Mouse (Mus musculus): Measurements from ENCODE around the gene Fgr. TPM values are rescaled to one million over a fixed set of nuclear protein-coding genes. Genes with fewer than 3 reads are reported as not detected.

Fgr gene
- polyA plus RNA-seq, 1 experiment from 2014 or later = 0.08 TPM

DNA sequence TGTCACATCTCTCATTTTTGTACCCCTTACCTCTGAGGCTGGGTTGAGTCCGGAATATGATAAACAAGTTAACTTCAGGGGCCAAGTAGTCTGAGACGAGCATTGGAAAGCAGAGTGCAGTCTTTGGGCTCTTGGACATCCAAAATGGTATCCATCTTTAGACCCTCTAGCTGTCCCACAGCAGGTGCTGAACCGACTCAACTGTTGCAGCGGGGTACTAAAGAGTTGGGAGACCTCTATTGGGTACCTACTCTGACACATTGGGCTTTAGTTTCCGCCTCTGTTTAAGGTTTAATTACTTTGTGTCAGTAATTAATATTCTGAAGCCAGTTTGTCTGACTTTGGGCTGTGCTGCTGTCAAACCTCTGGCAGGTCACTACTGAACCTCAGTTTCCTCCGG lies 63.9 kb downstream of the Fgr start:
- Histone ChIP-seq H3K9me3 (replicated peaks) (no peaks in the 10 kb centered on the region), H3K4me3 (0 out of 2 replicates have a peak overlapping the region, but pooled peaks have one; percentile 56), H3K27me3 (peaks cover 33% of the 10 kb centered on the region), H3K27ac (no peak overlapping the region), H3K4me1 (peaks cover 55% of the 10 kb centered on the region), H3K4me2 (replicated peaks) (peak overlapping the region; percentile 100), H3K36me3 (no peaks in the 10 kb centered on the region), H3K9ac (no peak overlapping the region)
- no peak for ATAC-seq (ENCODE audit: low FRiP score)
- 26% methylated on average over 6 of the region's 6 CpGs for WGBS

DNA sequence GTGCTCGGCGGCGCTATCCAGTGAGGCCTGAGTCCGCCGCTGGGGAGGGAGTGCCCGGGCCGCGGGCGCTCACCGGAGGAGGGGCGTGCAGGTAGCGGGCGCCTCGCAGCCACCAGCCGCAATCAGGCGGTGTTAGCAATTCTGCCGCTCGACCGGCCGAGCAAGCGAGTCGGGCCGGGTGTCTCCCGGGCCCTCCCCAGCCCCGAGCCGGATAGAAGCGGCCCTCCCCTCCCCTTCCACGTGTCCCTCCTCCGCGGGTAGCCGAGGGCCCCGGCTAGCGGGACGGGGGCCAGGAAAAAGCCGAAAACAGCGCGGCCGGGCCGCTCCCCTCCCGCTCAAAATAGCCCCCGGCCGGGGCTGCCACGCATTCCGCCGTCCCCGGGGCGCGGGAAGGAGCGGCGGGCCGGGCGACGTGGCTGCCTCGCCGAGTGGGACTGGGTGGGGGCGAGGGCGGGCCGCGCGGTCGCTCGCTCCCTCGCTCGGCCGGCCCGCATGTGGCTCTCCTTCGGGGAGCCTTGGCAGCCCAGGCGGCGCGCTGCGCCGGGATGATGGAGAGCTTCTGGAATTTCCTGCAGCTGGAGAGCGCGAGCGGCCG lies 64.7 kb downstream of the Fgr start:
- ATAC-seq (ENCODE audit: low FRiP score) = peak; percentile 29
- Histone ChIP-seq H3K27ac (peak overlapping the region; percentile 75), H3K4me1 (peaks cover 63% of the 10 kb centered on the region), H3K36me3 (no peaks in the 10 kb centered on the region), H3K4me3 (peak overlapping the region; percentile 56), H3K4me2 (replicated peaks) (peak overlapping the region; percentile 100), H3K27me3 (peaks cover 33% of the 10 kb centered on the region), H3K9me3 (replicated peaks) (no peaks in the 10 kb centered on the region), H3K9ac (peak overlapping the region; percentile 79)
- under 1% methylated on average over 74 of the region's 76 CpGs for WGBS

DNA sequence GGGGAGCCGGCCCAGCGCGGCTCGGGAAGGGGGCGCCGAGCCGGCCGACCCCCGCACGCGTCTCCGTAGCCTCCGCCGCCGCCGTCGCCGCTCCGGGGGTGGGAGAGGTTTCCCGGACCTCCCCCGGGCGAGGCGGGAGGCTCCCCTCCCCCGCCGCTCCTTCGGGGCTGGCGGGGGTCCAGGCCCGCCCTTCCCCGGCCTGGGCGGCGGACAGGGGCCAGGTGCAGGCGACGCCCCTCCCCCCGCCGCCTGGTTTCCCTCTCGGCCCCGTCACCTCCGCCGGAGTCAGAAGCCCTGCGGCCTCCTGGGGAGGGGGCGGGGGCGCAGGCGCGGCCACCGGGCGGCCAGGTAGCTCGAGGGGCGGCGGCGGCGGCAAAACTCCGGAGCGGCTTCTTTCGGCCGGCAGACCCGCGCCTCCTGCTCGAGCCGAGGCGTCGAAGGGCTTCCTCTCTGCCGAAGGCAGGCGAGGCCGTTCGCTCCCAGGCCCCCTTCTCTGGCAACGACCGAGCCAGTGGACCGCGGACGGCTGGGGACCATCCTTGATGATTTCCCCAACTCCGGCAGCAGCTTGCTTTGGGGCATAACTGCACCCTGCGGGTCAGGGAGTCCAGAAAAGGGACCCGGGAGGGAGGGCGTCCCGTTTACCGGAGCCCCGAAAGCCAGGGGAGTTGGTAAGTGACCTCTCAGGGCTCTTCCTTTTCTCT lies 65.4 kb downstream of the Fgr start:
- Histone ChIP-seq H3K9ac (peak overlapping the region; percentile 79), H3K9me3 (replicated peaks) (no peaks in the 10 kb centered on the region), H3K4me3 (peak overlapping the region; percentile 56), H3K27me3 (peaks cover 33% of the 10 kb centered on the region), H3K36me3 (no peaks in the 10 kb centered on the region), H3K27ac (peak overlapping the region; percentile 75), H3K4me2 (replicated peaks) (peak overlapping the region; percentile 100), H3K4me1 (peaks cover 70% of the 10 kb centered on the region)
- WGBS = under 1% methylated on average over 62 of the region's 77 CpGs
- no peak for ATAC-seq (ENCODE audit: low FRiP score)

DNA sequence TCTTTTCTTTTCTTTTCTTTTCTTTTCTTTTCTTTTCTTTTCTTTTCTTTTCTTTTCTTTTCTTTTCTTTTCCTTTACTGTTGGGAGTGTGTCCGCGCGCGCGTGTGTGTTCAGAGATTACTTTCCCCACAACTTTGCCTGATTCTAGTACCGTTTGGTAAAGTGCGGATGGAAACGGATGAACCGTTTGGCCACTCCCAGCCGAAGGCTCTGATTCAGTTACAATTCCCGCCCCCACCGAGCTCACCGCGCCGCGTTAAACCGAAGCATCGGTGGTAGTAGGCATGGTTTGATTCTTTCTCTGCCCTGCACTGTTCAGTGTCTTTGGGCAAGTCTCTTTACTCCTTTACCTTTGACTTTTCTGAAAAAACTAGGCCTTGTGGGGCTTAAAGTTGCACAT lies 65.9 kb downstream of the Fgr start:
- Histone ChIP-seq H3K27ac (no peak overlapping the region), H3K9me3 (replicated peaks) (no peaks in the 10 kb centered on the region), H3K9ac (peak overlapping the region; percentile 79), H3K27me3 (peaks cover 33% of the 10 kb centered on the region), H3K4me2 (replicated peaks) (peak overlapping the region; percentile 100), H3K4me1 (peaks cover 76% of the 10 kb centered on the region), H3K4me3 (peak overlapping the region; percentile 56), H3K36me3 (no peaks in the 10 kb centered on the region)
- ATAC-seq (ENCODE audit: low FRiP score) = no peak
- 9% methylated on average over 18 of the region's 18 CpGs for WGBS

DNA sequence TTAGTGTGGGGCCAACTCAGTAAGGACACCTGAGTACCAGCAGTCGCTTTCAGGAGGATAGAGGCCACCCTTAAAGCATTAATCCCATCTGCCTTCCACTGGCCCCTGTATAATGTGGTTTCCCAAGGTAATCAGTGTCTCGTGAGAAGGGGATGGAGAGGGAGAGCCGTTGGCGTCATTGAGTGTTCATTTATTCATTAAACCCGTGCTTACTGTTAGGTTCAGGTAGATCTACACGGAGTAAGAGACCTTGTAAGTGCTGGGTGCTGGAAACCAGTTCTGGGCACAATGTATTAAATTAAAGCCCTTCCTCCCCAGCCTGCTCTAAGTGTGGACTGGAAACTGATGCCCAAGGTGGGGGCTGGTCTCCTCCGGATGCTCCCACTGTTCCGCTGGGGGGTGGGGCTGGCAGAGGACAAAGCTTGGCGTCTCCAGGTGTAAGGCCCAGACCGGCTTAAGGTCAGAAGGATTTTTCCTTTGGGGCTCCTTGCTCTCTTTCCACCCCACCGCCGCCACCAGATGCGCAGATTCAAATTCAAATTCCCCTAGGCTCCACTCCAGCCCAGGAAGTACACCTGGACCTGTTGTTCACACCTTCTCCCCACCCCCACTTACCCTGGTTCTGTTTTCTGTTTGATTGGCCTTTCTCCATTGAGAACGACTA lies 66.5 kb downstream of the Fgr start:
- no peak for ATAC-seq (ENCODE audit: low FRiP score)
- peaks cover 32% of the 10 kb centered on the region for H3K27me3 ChIP-seq

DNA sequence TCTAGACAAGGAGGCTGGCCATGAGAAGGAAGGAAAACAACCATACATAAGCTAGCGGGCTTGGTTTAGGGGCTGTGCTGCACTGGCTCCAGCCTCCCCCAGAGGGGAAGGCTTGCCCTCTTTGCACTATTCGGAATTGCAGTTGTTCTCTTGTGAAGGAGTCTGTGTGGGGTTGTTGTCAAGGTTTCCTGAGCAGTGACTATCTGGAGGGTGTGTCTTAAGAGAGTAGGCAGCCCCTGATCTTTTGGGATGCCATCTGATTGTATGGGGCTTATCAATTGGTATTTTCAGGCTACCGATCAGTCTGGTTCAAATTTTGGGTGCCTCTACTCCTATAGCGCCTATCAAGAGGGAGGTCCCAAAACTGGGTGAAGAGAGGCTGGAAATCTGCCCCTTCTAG lies 68.3 kb downstream of the Fgr start:
- Histone ChIP-seq H3K4me1 (peaks cover 97% of the 10 kb centered on the region), H3K9me3 (replicated peaks) (no peaks in the 10 kb centered on the region), H3K4me3 (0 out of 2 replicates have a peak overlapping the region, but pooled peaks have one; percentile 15), H3K27me3 (peaks cover 18% of the 10 kb centered on the region), H3K4me2 (replicated peaks) (peak overlapping the region; percentile 50), H3K27ac (peak overlapping the region; percentile 90), H3K9ac (peak overlapping the region; percentile 44; the same call in 1 of the 2 replicates), H3K36me3 (no peaks in the 10 kb centered on the region)
- 19% methylated on average over 4 of the region's 4 CpGs for WGBS
- no peak for ATAC-seq (ENCODE audit: low FRiP score)

More for the DNA sequence above, 66.5 kb downstream of the Fgr start:
- peaks cover 81% of the 10 kb centered on the region for H3K4me1 ChIP-seq
- no peak overlapping the region for H3K9ac ChIP-seq
- H3K36me3 ChIP-seq = no peaks in the 10 kb centered on the region
- no peaks in the 10 kb centered on the region for H3K9me3 ChIP-seq (replicated peaks)
- no peak overlapping the region for H3K27ac ChIP-seq
- peak overlapping the region; percentile 56 for H3K4me3 ChIP-seq
- peak overlapping the region; percentile 100 for H3K4me2 ChIP-seq (replicated peaks)
- WGBS = 29% methylated on average over 14 of the region's 14 CpGs

DNA sequence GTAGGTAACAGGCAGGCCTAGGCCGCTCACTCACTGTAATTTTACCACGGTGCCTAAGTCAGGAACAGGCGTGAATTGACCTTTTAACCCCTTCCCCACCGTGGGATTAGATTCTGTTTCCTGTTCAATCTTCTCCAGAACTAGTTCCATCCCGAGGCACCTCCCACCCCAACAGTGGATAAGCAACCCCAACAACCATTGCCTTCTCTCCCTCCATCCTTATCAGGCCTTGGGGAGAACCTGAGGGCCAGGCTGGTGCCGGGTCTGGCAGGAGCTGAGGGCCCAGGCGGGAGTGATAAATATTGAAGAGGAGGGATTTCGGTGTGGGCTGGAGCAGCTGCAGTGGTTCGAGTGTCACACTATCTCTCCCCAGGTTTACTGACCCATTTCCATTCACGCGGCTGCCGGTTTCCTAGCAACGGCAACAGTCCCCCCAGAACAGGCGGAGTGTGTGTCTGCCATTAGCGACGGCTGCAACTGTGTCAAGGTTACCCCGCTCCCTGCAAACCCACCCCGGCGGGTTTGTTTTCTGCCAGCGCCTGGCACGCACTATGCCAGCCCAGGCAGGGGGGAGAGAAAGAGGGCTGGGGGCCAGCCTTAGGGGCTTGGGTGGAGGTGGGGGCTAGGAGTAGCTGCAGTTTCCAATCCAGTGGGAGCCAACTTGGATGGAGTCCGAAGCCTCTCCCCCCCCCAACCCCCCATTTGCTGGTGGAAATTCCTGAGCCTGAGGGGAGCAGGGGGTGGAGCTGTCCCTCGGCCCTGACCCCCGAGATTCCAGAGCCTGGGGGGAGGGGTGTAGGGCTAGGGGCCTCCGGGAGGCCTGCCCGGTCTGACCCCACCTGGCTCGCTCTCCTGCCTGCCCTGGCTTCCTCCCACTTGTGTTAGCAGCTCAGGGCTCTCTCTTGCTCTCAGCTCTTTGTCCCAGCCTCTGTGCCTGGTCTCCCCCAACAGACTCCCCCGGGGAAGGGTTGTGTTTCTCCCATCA lies 69.0 kb downstream of the Fgr start:
- WGBS = 2% methylated on average over 28 of the region's 28 CpGs
- Histone ChIP-seq H3K27ac (peak overlapping the region; percentile 90), H3K9ac (peak overlapping the region; percentile 44), H3K9me3 (replicated peaks) (no peaks in the 10 kb centered on the region), H3K36me3 (no peaks in the 10 kb centered on the region), H3K4me1 (peaks cover 97% of the 10 kb centered on the region), H3K4me2 (replicated peaks) (peak overlapping the region; percentile 50), H3K4me3 (peak overlapping the region; percentile 15), H3K27me3 (peaks cover 11% of the 10 kb centered on the region)
- ATAC-seq (ENCODE audit: low FRiP score) = peak; percentile 59

DNA sequence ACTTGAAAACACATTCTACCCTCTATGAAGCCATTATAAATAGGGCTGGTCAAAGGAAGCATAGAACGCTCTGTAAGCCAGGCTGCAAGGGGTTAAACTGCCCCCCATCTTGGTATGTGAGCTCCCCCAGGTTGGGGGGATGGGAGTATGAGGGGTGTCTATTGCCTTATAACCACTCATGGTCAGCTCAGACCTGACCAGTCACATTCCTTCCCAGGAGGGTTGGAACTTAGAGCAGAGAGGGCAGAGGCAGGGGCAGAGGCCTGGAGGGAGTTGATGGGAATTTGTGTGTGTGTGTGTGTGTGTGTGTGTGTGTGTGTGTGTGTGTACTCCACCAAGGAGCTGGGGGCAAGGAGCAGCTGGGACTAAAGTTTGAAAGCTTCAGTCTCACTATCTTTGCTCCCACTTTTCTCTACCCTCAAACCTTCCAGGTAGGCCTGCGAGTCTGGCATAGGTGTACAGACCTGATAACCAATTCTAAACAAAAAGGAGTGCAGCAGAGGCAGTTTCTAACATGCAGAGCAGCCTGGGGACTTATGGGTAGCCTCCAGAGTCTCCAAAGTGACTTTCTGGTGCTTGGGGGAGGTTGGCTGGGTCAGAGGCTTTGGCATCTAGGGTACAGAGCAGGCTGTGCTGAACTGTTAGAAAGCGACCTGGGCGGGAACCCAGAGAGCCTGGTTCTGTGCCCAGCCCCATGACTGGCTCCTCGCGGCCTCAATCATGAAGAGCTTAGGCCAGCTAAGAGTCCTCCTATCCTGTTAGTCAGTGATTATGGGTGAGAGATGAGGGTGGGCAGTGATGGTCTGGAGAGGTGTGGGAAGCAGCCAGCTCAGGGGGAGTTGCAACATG lies 70.1 kb downstream of the Fgr start:
- WGBS = 36% methylated on average over 6 of the region's 6 CpGs
- no peaks in the 10 kb centered on the region for H3K36me3 ChIP-seq
- peaks cover 9% of the 10 kb centered on the region; the same call in 1 of the 2 replicates for H3K27me3 ChIP-seq
- peak overlapping the region; percentile 90; the same call in 1 of the 2 replicates for H3K27ac ChIP-seq
- peak overlapping the region; percentile 44 for H3K9ac ChIP-seq
- no peak overlapping the region for H3K4me3 ChIP-seq
- peaks cover 98% of the 10 kb centered on the region for H3K4me1 ChIP-seq
- H3K9me3 ChIP-seq (replicated peaks) = no peaks in the 10 kb centered on the region
- no peak for ATAC-seq (ENCODE audit: low FRiP score)
- no peak overlapping the region; the same call in 1 of the 2 replicates for H3K4me2 ChIP-seq (replicated peaks)

DNA sequence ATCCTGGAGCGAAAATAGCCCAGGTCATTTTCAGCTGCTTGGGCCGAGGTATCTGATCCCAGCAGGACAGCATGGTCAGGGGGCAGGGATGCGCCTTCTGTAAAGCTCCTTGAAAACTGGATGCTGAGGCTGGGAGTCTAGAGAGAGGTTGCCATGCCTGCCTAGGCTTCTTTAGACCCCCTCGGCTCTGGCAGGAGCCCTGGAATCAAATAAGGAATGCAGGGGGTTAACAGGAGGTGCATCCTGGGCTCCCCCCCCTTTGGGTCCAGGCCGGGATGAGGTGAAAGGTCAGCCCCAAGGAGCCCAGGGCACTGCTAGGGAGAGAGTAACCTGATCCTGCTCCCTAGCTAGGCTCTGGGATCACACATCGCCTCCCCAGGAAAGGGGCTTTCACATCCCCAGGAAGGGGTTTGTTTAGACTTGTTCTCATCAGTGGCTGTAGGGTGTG lies 70.8 kb downstream of the Fgr start:
- Histone ChIP-seq H3K9me3 (replicated peaks) (no peaks in the 10 kb centered on the region), H3K4me2 (replicated peaks) (peak overlapping the region; percentile 9; the same call in 1 of the 2 replicates), H3K36me3 (no peaks in the 10 kb centered on the region), H3K27ac (peak overlapping the region; percentile 90), H3K4me1 (peaks cover 98% of the 10 kb centered on the region), H3K4me3 (no peak overlapping the region), H3K9ac (peak overlapping the region; percentile 36; the same call in 1 of the 2 replicates), H3K27me3 (peaks cover 9% of the 10 kb centered on the region; the same call in 1 of the 2 replicates)
- WGBS = 22% methylated on average over 6 of the region's 6 CpGs
- ATAC-seq (ENCODE audit: low FRiP score) = no peak

DNA sequence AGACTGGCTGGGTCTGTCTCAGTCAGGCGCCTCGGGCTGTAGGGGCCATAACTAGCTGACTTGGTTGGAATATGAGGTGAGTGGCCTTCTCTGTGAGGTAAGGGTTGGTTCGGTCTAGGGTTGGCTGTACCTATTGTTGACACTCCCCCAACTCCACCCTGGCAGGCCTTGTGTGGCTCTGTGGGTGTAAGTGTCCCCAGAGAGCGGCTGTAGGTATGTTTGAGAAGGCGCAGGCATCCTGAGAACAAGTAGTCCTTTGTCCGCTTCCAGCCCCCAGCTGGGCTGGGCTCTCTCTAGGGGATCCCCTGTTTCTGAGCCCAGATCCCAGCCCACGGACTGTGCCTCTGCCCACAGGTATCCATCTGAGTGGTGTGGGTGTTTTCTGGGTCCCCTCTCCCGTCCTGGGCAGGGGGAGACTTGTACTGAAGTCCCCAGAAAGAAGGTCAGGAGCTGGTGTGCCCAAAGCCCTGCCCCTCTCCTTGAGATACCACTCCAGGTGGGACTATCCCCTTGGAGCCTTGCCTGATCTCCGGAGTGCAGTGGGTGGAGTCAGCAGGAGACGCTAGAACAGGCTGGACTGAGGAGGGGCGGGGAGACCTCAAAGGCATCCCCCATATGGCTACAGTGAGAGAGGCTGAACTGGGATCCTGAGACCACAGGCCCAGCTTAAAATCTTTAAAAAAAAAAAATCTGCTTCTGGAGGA lies 72.0 kb downstream of the Fgr start:
- Histone ChIP-seq H3K4me1 (peaks cover 100% of the 10 kb centered on the region), H3K27ac (peak overlapping the region; percentile 90), H3K27me3 (no peaks in the 10 kb centered on the region), H3K4me2 (replicated peaks) (no peak overlapping the region), H3K9ac (peak overlapping the region; percentile 41; the same call in 1 of the 2 replicates), H3K36me3 (no peaks in the 10 kb centered on the region), H3K9me3 (replicated peaks) (no peaks in the 10 kb centered on the region), H3K4me3 (no peak overlapping the region)
- no peak for ATAC-seq (ENCODE audit: low FRiP score)
- WGBS = 31% methylated on average over 11 of the region's 11 CpGs
